Mouse (Mus musculus) MEL (cell line): ENCODE results near the gene Epha2. TPM values are rescaled to one million over a fixed set of nuclear protein-coding genes. Genes with fewer than 3 reads are reported as not detected.

ENCODE experiments used
- DNase-seq: peaks from one replicate; pipeline ENCODE4 v3.0.0; 2011; ENCODE audit warnings: low read depth, low spot score
- H3K27ac ChIP-seq: 2 replicates; pipeline ENCODE4 v1.5.1; 2012; ENCODE audit warnings: low read depth, mild to moderate bottlenecking, control low read depth, low read length, moderate library complexity; ENCODE audit not compliant: control insufficient read depth
- H3K27me3 ChIP-seq, 2 experiments: fragments of 150-350 bp in 1 of 2; sonication (generic) in 1 of 2; 2 replicates each; pipeline ENCODE4 v1.6.1; 2012; ENCODE audit warnings: low read length in 2 of 2, mild to moderate bottlenecking in 2 of 2, improper control_type of control experiment in 1 of 2, moderate library complexity in 1 of 2; ENCODE audit not compliant: insufficient read depth in 2 of 2, control insufficient read depth in 1 of 2
- H3K36me3 ChIP-seq, 2 experiments: 2 replicates each; pipeline ENCODE4 v1.6.1; 2012 to 2014; ENCODE audit warnings: low read length in 2 of 2, improper control_type of control experiment in 1 of 2, inconsistent platforms in 1 of 2, mild to moderate bottlenecking in 1 of 2; ENCODE audit not compliant: insufficient read depth in 2 of 2, control insufficient read depth in 1 of 2
- H3K4me1 ChIP-seq, 2 experiments: fragments of 150-350 bp in 1 of 2; sonication (generic) in 1 of 2; 2 replicates each; pipeline ENCODE4 v1.6.1; 2012; ENCODE audit warnings: low read length in 2 of 2, improper control_type of control experiment in 1 of 2, mild to moderate bottlenecking in 1 of 2; ENCODE audit not compliant: insufficient read depth in 2 of 2, control insufficient read depth in 1 of 2
- H3K4me3 ChIP-seq, 2 experiments: fragments of 150-350 bp in 1 of 2; sonication (generic) in 1 of 2; 2 replicates each; pipeline ENCODE4 v1.5.1; 2012; ENCODE audit warnings: low read depth in 2 of 2, low read length in 2 of 2, mild to moderate bottlenecking in 2 of 2, moderate library complexity in 2 of 2, control low read depth in 1 of 2, improper control_type of control experiment in 1 of 2; ENCODE audit not compliant: control insufficient read depth in 1 of 2, insufficient read depth in 1 of 2
- H3K79me2 ChIP-seq: 2 replicates; pipeline ENCODE4 v1.6.1; 2012; ENCODE audit warnings: mild to moderate bottlenecking, low read length, moderate library complexity; ENCODE audit not compliant: control insufficient read depth, poor library complexity, insufficient read depth
- H3K9ac ChIP-seq: 2 replicates; pipeline ENCODE4 v1.6.1; 2012; ENCODE audit warnings: low read depth, mild to moderate bottlenecking, control low read depth, low read length, moderate library complexity; ENCODE audit not compliant: control insufficient read depth, poor library complexity, severe bottlenecking
- H3K9me3 ChIP-seq: fragments of 150-350 bp; sonication (generic); replicated peaks from 2 replicates; pipeline ENCODE4 v1.6.1; 2012; ENCODE audit warnings: mild to moderate bottlenecking, low read length, improper control_type of control experiment, moderate library complexity; ENCODE audit not compliant: insufficient read depth
- BHLHE40 ChIP-seq: IDR thresholded peaks from 2 replicates; pipeline ENCODE4 v1.6.1; 2012; ENCODE audit warnings: low read depth, mild to moderate bottlenecking, inconsistent platforms, low read length, improper control_type of control experiment, borderline replicate concordance
- CHD1 ChIP-seq: IDR thresholded peaks from 2 replicates; pipeline ENCODE4 v1.6.1; 2012; ENCODE audit warnings: low read depth, mild to moderate bottlenecking, inconsistent platforms, low read length, improper control_type of control experiment
- CHD2 ChIP-seq: IDR thresholded peaks from 2 replicates; pipeline ENCODE4 v1.6.1; 2011; ENCODE audit warnings: low read length, improper control_type of control experiment
- CTCF ChIP-seq, 3 experiments: IDR thresholded peaks in 2 of 3; conservative IDR thresholded peaks in 1 of 3; 2 replicates each; pipeline ENCODE4 v1.5.1; 2011 to 2012; ENCODE audit warnings: low read length in 3 of 3, low read depth in 2 of 3, mild to moderate bottlenecking in 2 of 3, improper control_type of control experiment in 1 of 3, inconsistent platforms in 1 of 3, mixed read lengths in 1 of 3, moderate library complexity in 1 of 3; ENCODE audit not compliant: control insufficient read depth in 1 of 3, insufficient read depth in 1 of 3, poor library complexity in 1 of 3, severe bottlenecking in 1 of 3
- E2F4 ChIP-seq: IDR thresholded peaks from 2 replicates; pipeline ENCODE4 v1.6.1; 2011; ENCODE audit warnings: low read depth, low read length, improper control_type of control experiment, borderline replicate concordance
- ELF1 ChIP-seq: IDR thresholded peaks from 2 replicates; pipeline ENCODE4 v1.6.1; 2014; ENCODE audit warnings: low read depth, mild to moderate bottlenecking, inconsistent platforms, low read length, improper control_type of control experiment, moderate library complexity
- EP300 ChIP-seq, 2 experiments: IDR thresholded peaks; 2 replicates each; pipeline ENCODE4 v1.6.1; 2011; ENCODE audit warnings: improper control_type of control experiment in 2 of 2, low read length in 2 of 2, low read depth in 1 of 2, mild to moderate bottlenecking in 1 of 2
- ETS1 ChIP-seq: IDR thresholded peaks from 2 replicates; pipeline ENCODE4 v1.6.1; 2012; ENCODE audit warnings: low read depth, mild to moderate bottlenecking, inconsistent platforms, low read length, improper control_type of control experiment, moderate library complexity
- HCFC1 ChIP-seq: IDR thresholded peaks from 2 replicates; pipeline ENCODE4 v1.6.1; 2012; ENCODE audit warnings: low read depth, mild to moderate bottlenecking, inconsistent platforms, low read length, improper control_type of control experiment, moderate library complexity
- JUND ChIP-seq: IDR thresholded peaks from 2 replicates; pipeline ENCODE4 v1.6.1; 2011; ENCODE audit warnings: low read depth, mild to moderate bottlenecking, improper control_type of control experiment, low read length
- MAFK ChIP-seq: IDR thresholded peaks from 2 replicates; pipeline ENCODE4 v1.6.1; 2011; ENCODE audit warnings: low read depth, mild to moderate bottlenecking, low read length, improper control_type of control experiment, borderline replicate concordance
- MAZ ChIP-seq: IDR thresholded peaks from 2 replicates; pipeline ENCODE4 v1.6.1; 2012; ENCODE audit warnings: low read depth, mild to moderate bottlenecking, inconsistent platforms, low read length, improper control_type of control experiment
- MEF2A ChIP-seq: IDR thresholded peaks from 2 replicates; pipeline ENCODE4 v1.6.1; 2014; ENCODE audit warnings: low read depth, mild to moderate bottlenecking, inconsistent platforms, low read length, improper control_type of control experiment; ENCODE audit not compliant: poor library complexity, insufficient replicate concordance, severe bottlenecking; ENCODE audit errors: extremely low read depth
- MYB ChIP-seq: IDR thresholded peaks from 2 replicates; pipeline ENCODE4 v1.6.1; 2011; ENCODE audit warnings: mild to moderate bottlenecking, low read depth, low read length, improper control_type of control experiment
- NRF1 ChIP-seq: IDR thresholded peaks from 2 replicates; pipeline ENCODE4 v1.6.1; 2014; ENCODE audit warnings: low read depth, mild to moderate bottlenecking, inconsistent platforms, low read length, improper control_type of control experiment, moderate library complexity; ENCODE audit not compliant: poor library complexity, insufficient read depth, severe bottlenecking
- SMC3 ChIP-seq: IDR thresholded peaks from 2 replicates; pipeline ENCODE4 v1.6.1; 2011; ENCODE audit warnings: low read depth, low read length, improper control_type of control experiment
- USF1 ChIP-seq: IDR thresholded peaks from 2 replicates; pipeline ENCODE4 v1.6.1; 2014; ENCODE audit warnings: low read depth, mild to moderate bottlenecking, inconsistent platforms, low read length, improper control_type of control experiment, moderate library complexity
- USF2 ChIP-seq, 2 experiments: IDR thresholded peaks; 2 replicates each; pipeline ENCODE4 v1.6.1; 2011 to 2012; ENCODE audit warnings: improper control_type of control experiment in 2 of 2, low read length in 2 of 2, borderline replicate concordance in 1 of 2, inconsistent platforms in 1 of 2, low read depth in 1 of 2, mild to moderate bottlenecking in 1 of 2; ENCODE audit not compliant: insufficient read depth in 1 of 2
- ZMIZ1 ChIP-seq: IDR thresholded peaks from 2 replicates; pipeline ENCODE4 v1.6.1; 2012; ENCODE audit warnings: low read depth, mild to moderate bottlenecking, inconsistent platforms, low read length, improper control_type of control experiment, moderate library complexity
- ZNF384 ChIP-seq: IDR thresholded peaks from 2 replicates; pipeline ENCODE4 v1.6.1; 2012; ENCODE audit warnings: low read depth, mild to moderate bottlenecking, inconsistent platforms, low read length, improper control_type of control experiment
- polyA plus RNA-seq, 2 experiments: library from polyadenylated mRNA; stranded (reverse) in 1 of 2; unstranded in 1 of 2; fragments of >175 nt in 1 of 2; fragments of >200 nt in 1 of 2; gene quantifications; 2 replicates each; pipeline versions ENCODE4 v1.2.1 to v1.2.4; 2012; ENCODE audit warnings: low replicate concordance in 2 of 2, low read depth in 1 of 2; ENCODE audit not compliant: insufficient read length in 2 of 2, insufficient read depth in 1 of 2, missing spikeins in 1 of 2
- total RNA-seq: library from RNA; depleted of rRNA; stranded (reverse); fragments of 300-350 nt; gene quantifications from 2 replicates; pipeline ENCODE4 v1.2.3, GENCODE M21; 2012

Gene Epha2
- total and polyA plus RNA-seq, 3 experiments, result 2.3 to 5.9 TPM; not detected in 1

DNA sequence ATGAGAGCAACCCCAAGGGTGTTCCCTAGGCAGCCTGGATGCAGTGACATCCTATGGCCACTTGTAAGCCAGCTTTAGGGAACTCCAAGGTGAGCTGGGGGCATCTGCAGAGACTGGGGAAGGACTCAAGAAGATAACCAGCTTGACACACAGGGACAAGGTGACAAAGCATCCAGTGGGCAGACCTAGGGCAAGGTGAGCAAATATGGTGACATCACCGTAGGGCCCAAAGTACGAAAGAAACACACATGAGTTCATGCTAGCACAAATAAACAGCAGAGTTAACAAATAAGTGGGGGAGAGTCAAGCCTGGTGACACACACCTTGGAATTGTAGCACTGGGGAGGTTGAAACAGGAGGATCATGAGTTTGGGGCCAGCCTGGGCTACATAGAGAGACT, 30.4 kb downstream of the Epha2 start:
- H3K4me1 ChIP-seq, result no peaks in the 10 kb centered on the region
- H3K4me3 ChIP-seq, result no peak overlapping the region
- H3K9ac ChIP-seq, result no peak overlapping the region
- no peaks in the 10 kb centered on the region for H3K27me3 ChIP-seq
- no peak for DNase-seq
- no peaks in the 10 kb centered on the region for H3K9me3 ChIP-seq
- TF ChIP-seq JUND, result no peak
- TF ChIP-seq NRF1, result no peak
- no peak for TF ChIP-seq MAFK
- no peak for TF ChIP-seq USF1
- TF ChIP-seq E2F4, result no peak
- TF ChIP-seq ETS1, result no peak
- no peak for TF ChIP-seq BHLHE40
- TF ChIP-seq CHD2, result no peak
- TF ChIP-seq SMC3, result no peak
- H3K79me2 ChIP-seq, result no peaks in the 10 kb centered on the region
- no peak overlapping the region for H3K27ac ChIP-seq
- H3K36me3 ChIP-seq, result no peaks in the 10 kb centered on the region

DNA sequence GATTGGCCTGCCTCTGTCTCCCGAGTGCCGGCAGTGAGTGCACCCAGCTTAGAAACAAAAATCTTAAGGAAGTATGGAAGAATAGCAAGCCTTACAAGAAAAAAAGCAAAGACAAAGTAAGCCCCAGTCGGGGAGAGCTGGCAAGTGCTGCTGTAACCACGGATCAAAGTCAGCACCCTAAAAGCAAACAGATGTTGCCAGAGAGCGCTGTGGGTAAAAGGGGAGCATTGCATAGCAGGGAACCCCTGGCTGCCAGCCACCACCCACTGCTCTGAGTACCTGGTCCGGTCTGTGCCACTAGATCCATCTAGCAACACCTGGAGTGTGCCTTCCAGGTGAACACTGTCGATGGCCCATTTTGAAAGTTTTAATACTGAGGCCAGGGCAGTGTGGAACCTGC, 31.2 kb downstream of the Epha2 start:
- H3K27me3 ChIP-seq, result no peaks in the 10 kb centered on the region
- H3K4me3 ChIP-seq, result no peak overlapping the region
- TF ChIP-seq NRF1 (no peak), USF2 (IDR thresholded peaks at IDR 0.05; ENCODE audit: borderline replicate concordance in 1 of 2, insufficient read depth in 1 of 2, low read depth in 1 of 2, low read length in 2 of 2) (no peak), ELF1 (no peak), E2F4 (no peak), HCFC1 (no peak), MYB (no peak), MEF2A (no peak), ETS1 (no peak), ZMIZ1 (no peak), SMC3 (no peak), JUND (no peak), MAZ (no peak), CTCF (IDR thresholded peaks at IDR 0.05 in 2 of 3, conservative IDR thresholded peaks at IDR 0.05 in 1 of 3; ENCODE audit: control insufficient read depth in 1 of 3, insufficient read depth in 1 of 3, low read depth in 2 of 3, low read length in 3 of 3, poor library complexity in 1 of 3, severe bottlenecking in 1 of 3) (no peak), EP300 (IDR thresholded peaks at IDR 0.05; ENCODE audit: low read depth in 1 of 2, low read length in 2 of 2) (no peak), MAFK (no peak), CHD1 (no peak), ZNF384 (no peak)
- no peaks in the 10 kb centered on the region for H3K4me1 ChIP-seq
- no peak overlapping the region for H3K9ac ChIP-seq
- H3K9me3 ChIP-seq, result no peaks in the 10 kb centered on the region
- no peak overlapping the region for H3K27ac ChIP-seq
- no peaks in the 10 kb centered on the region for H3K36me3 ChIP-seq
- no peaks in the 10 kb centered on the region for H3K79me2 ChIP-seq
- DNase-seq, result no peak
